Mouse (Mus musculus) E14TG2a.4 (cell line): ENCODE results near the gene Adam22.

ENCODE experiments used
- H3K27me3 ChIP-seq: 2 replicates; pipeline ENCODE4 v1.6.1; 2014; ENCODE audit warnings: low read length, control low read depth; ENCODE audit not compliant: insufficient read depth
- H3K36me3 ChIP-seq: 2 replicates; pipeline ENCODE4 v1.6.1; 2014; ENCODE audit warnings: low read length, control low read depth; ENCODE audit not compliant: insufficient read depth
- H3K4me1 ChIP-seq: replicated peaks from 2 replicates; pipeline ENCODE4 v1.6.1; 2014; ENCODE audit warnings: low read depth, low read length, control low read depth
- H3K4me3 ChIP-seq: replicated peaks from 2 replicates; pipeline ENCODE4 v1.5.1; 2014; ENCODE audit warnings: mild to moderate bottlenecking, low read length
- H3K9me3 ChIP-seq: 2 replicates; pipeline ENCODE4 v1.6.1; 2014; ENCODE audit warnings: low read length, control low read depth
- CTCF ChIP-seq: conservative IDR thresholded peaks from 2 replicates; pipeline ENCODE4 v1.5.1; 2014; ENCODE audit warnings: low read length
- NANOG ChIP-seq: IDR thresholded peaks from 2 replicates; pipeline ENCODE4 v1.6.1; 2014; ENCODE audit warnings: borderline replicate concordance, low read length, mixed read lengths
- POU5F1 ChIP-seq: IDR thresholded peaks from 2 replicates; pipeline ENCODE4 v1.6.1; 2014; ENCODE audit warnings: low read length, borderline replicate concordance

Gene Adam22

GRCm38 (mm10) chr5:8180646-8181045 is 187.3 kb downstream of the Adam22 start:
- Histone ChIP-seq H3K27me3 (no peaks in the 10 kb centered on the region), H3K4me1 (no peaks in the 10 kb centered on the region), H3K36me3 (no peaks in the 10 kb centered on the region), H3K4me3 (no peak overlapping the region), H3K9me3 (no peaks in the 10 kb centered on the region)
- no peak for TF ChIP-seq NANOG
- no peak for TF ChIP-seq CTCF
- no peak for TF ChIP-seq POU5F1

GRCm38 (mm10) chr5:8178111-8178510 is 189.8 kb downstream of the Adam22 start:
- Histone ChIP-seq H3K4me1 (no peaks in the 10 kb centered on the region), H3K9me3 (no peaks in the 10 kb centered on the region), H3K4me3 (no peak overlapping the region), H3K27me3 (no peaks in the 10 kb centered on the region), H3K36me3 (no peaks in the 10 kb centered on the region)
- TF ChIP-seq POU5F1 (no peak), NANOG (no peak), CTCF (no peak)

- no peaks in the 10 kb centered on the region for H3K4me1 ChIP-seq
- H3K4me3 ChIP-seq = no peak overlapping the region
- no peaks in the 10 kb centered on the region for H3K9me3 ChIP-seq
- no peaks in the 10 kb centered on the region for H3K27me3 ChIP-seq
- H3K36me3 ChIP-seq = no peaks in the 10 kb centered on the region
- TF ChIP-seq CTCF = peak; percentile 28
- TF ChIP-seq POU5F1 = no peak
- no peak for TF ChIP-seq NANOG
Observed at GRCm38 (mm10) chr5:8164773-8165172, 203.2 kb downstream of the Adam22 start.

GRCm38 (mm10) chr5:8151645-8152044 is 216.3 kb downstream of the Adam22 start:
- Histone ChIP-seq H3K4me3 (no peak overlapping the region), H3K27me3 (no peaks in the 10 kb centered on the region), H3K9me3 (no peaks in the 10 kb centered on the region), H3K4me1 (no peaks in the 10 kb centered on the region), H3K36me3 (no peaks in the 10 kb centered on the region)
- TF ChIP-seq CTCF = no peak
- no peak for TF ChIP-seq POU5F1
- TF ChIP-seq NANOG = no peak

GRCm38 (mm10) chr5:8146146-8146545 is 221.8 kb downstream of the Adam22 start:
- H3K36me3 ChIP-seq = no peaks in the 10 kb centered on the region
- TF ChIP-seq CTCF = no peak
- TF ChIP-seq NANOG = no peak
- no peak for TF ChIP-seq POU5F1
- H3K27me3 ChIP-seq = no peaks in the 10 kb centered on the region
- H3K9me3 ChIP-seq = no peaks in the 10 kb centered on the region
- no peaks in the 10 kb centered on the region for H3K4me1 ChIP-seq
- H3K4me3 ChIP-seq = no peak overlapping the region

GRCm38 (mm10) chr5:8145473-8145872 is 222.5 kb downstream of the Adam22 start:
- Histone ChIP-seq H3K9me3 (no peaks in the 10 kb centered on the region), H3K36me3 (no peaks in the 10 kb centered on the region), H3K4me3 (no peak overlapping the region), H3K27me3 (no peaks in the 10 kb centered on the region), H3K4me1 (no peaks in the 10 kb centered on the region)
- TF ChIP-seq NANOG (no peak), CTCF (no peak), POU5F1 (no peak)

GRCm38 (mm10) chr5:8132546-8132945 is 235.4 kb downstream of the Adam22 start:
- Histone ChIP-seq H3K36me3 (no peaks in the 10 kb centered on the region), H3K4me3 (no peak overlapping the region), H3K4me1 (no peaks in the 10 kb centered on the region), H3K27me3 (no peaks in the 10 kb centered on the region), H3K9me3 (no peaks in the 10 kb centered on the region)
- TF ChIP-seq POU5F1 = no peak
- TF ChIP-seq NANOG = no peak
- no peak for TF ChIP-seq CTCF

- H3K4me3 ChIP-seq = no peak overlapping the region
- H3K36me3 ChIP-seq = no peaks in the 10 kb centered on the region
- H3K27me3 ChIP-seq = no peaks in the 10 kb centered on the region
- no peaks in the 10 kb centered on the region for H3K9me3 ChIP-seq
- TF ChIP-seq POU5F1 (no peak), CTCF (no peak), NANOG (no peak)
- H3K4me1 ChIP-seq = no peaks in the 10 kb centered on the region
Observed at GRCm38 (mm10) chr5:8131918-8132317, 236.0 kb downstream of the Adam22 start.

GRCm38 (mm10) chr5:8129750-8130149 is 238.2 kb downstream of the Adam22 start:
- Histone ChIP-seq H3K36me3 (no peaks in the 10 kb centered on the region), H3K27me3 (no peaks in the 10 kb centered on the region), H3K4me3 (no peak overlapping the region), H3K4me1 (no peaks in the 10 kb centered on the region), H3K9me3 (no peaks in the 10 kb centered on the region)
- TF ChIP-seq CTCF (no peak), NANOG (no peak), POU5F1 (no peak)
